Mouse (Mus musculus) limb, embryonic 10.5 days (tissue): ENCODE data around the gene 4930469K13Rik. TPM values are rescaled to one million over a fixed set of nuclear protein-coding genes. Genes with fewer than 3 reads are reported as not detected.

Source experiments
- DNase-seq: peaks from one replicate; pipeline ENCODE4 v3.0.0-alpha.2; 2017; ENCODE audit warnings: low spot score
- H3K27ac ChIP-seq: fragments of 300-500 bp; sonication (generic); 2 replicates; pipeline ENCODE4 v1.5.1; 2016; ENCODE audit warnings: mild to moderate bottlenecking
- H3K27me3 ChIP-seq: fragments of 300-500 bp; sonication (generic); 2 replicates; pipeline ENCODE4 v1.6.1; 2016; ENCODE audit warnings: low read depth, mild to moderate bottlenecking; ENCODE audit not compliant: poor library complexity, severe bottlenecking
- H3K36me3 ChIP-seq: fragments of 300-500 bp; sonication (generic); 2 replicates; pipeline ENCODE4 v1.6.1; 2016; ENCODE audit warnings: mild to moderate bottlenecking, moderate library complexity
- H3K4me1 ChIP-seq: fragments of 300-500 bp; sonication (generic); 2 replicates; pipeline ENCODE4 v1.6.1; 2016
- H3K4me3 ChIP-seq: fragments of 300-500 bp; sonication (generic); 2 replicates; pipeline ENCODE4 v1.5.1; 2016; ENCODE audit warnings: mild to moderate bottlenecking, moderate library complexity
- H3K9me3 ChIP-seq: fragments of 300-500 bp; sonication (generic); replicated peaks from 2 replicates; pipeline ENCODE4 v1.6.1; 2016; ENCODE audit warnings: mild to moderate bottlenecking
- WGBS: fragments of 180-500 bp; shearing (Covaris S2); methylation state at CpG from one replicate; pipeline ENCODE4 v1.1.7; 2016; 5-methylcytosine and 5-hydroxymethylcytosine counted together
- polyA plus RNA-seq: library from polyadenylated mRNA; unstranded; fragments of >200 nt; fragmentation: Nextera tagmentation; extraction: Ambion mirVana; gene quantifications from 2 replicates; pipeline ENCODE4 v1.2.1, GENCODE M21; 2016

The 4930469K13Rik gene
- polyA plus RNA-seq, 1 experiment from 2014 or later = not detected

- Histone ChIP-seq H3K4me1 (peaks cover 9% of the 10 kb centered on the region; the same call in 1 of the 2 replicates), H3K9me3 (no peaks in the 10 kb centered on the region), H3K27ac (no peak overlapping the region), H3K4me3 (no peak overlapping the region), H3K36me3 (no peaks in the 10 kb centered on the region), H3K27me3 (no peaks in the 10 kb centered on the region)
- 86% methylated on average over 5 of the region's 5 CpGs for WGBS
- DNase-seq = no peak
These were observed 141.7 kb downstream of the 4930469K13Rik start for GRCm38 (mm10) chr11:33956623-33957022.

DNA sequence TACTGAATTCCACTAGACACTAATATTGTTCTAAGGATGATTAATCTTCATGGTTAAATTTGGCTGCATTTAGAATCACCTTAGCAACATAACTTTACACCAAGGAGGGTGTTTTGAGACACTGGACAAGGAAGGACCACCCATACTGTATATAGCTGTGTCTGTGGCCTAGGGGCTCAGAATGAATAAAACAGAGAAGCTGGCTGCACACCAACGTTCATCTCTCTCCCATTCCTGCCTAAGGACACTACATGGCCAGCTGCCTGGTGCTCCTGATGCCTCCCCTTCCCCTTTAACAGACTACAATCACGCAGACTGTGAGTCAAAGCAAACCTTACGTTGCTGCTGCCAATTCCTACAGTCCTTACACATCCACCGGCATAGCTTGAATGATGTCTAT, 142.4 kb downstream of the 4930469K13Rik start:
- H3K36me3 ChIP-seq = no peaks in the 10 kb centered on the region
- peaks cover 12% of the 10 kb centered on the region; the same call in 1 of the 2 replicates for H3K4me1 ChIP-seq
- no peaks in the 10 kb centered on the region for H3K27me3 ChIP-seq
- no peak overlapping the region for H3K4me3 ChIP-seq
- H3K9me3 ChIP-seq = no peaks in the 10 kb centered on the region
- DNase-seq = no peak
- H3K27ac ChIP-seq = no peak overlapping the region
- WGBS = 78% methylated on average over 4 of the region's 4 CpGs

GRCm38 (mm10) chr11:33951684-33952625, 146.4 kb downstream of the 4930469K13Rik start:
- Histone ChIP-seq H3K36me3 (no peaks in the 10 kb centered on the region), H3K9me3 (no peaks in the 10 kb centered on the region), H3K27ac (peak overlapping the region; percentile 36; the same call in 1 of the 2 replicates), H3K4me1 (peaks cover 12% of the 10 kb centered on the region; the same call in 1 of the 2 replicates), H3K27me3 (no peaks in the 10 kb centered on the region), H3K4me3 (no peak overlapping the region)
- no peak for DNase-seq
- 89% methylated on average over 8 of the region's 8 CpGs for WGBS

DNA sequence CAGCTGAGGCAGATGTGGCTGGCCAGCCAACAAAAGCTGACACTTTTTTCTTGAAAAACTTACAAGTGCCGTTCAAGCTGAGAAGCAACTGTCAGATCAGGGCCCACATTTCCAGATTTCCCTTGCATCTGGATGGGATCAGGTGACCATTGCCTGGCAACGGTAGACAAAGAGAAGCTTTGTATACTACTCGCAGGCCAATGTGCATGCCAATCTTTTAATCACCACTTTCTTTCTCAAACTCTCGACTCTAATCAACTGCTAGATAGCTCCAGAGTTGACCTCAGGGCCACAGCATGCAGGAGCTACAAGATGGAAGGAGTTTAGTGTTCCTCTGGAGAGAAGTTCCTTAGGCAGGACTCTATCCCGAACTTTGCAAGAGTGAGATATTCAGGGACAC, 147.2 kb downstream of the 4930469K13Rik start:
- Histone ChIP-seq H3K9me3 (no peaks in the 10 kb centered on the region), H3K4me1 (peaks cover 12% of the 10 kb centered on the region; the same call in 1 of the 2 replicates), H3K27me3 (no peaks in the 10 kb centered on the region), H3K27ac (peak overlapping the region; percentile 46; the same call in 1 of the 2 replicates), H3K4me3 (no peak overlapping the region), H3K36me3 (no peaks in the 10 kb centered on the region)
- WGBS = 71% methylated on average over 5 of the region's 5 CpGs
- peak; percentile 44 for DNase-seq

- Histone ChIP-seq H3K9me3 (no peaks in the 10 kb centered on the region), H3K4me3 (no peak overlapping the region), H3K27me3 (no peaks in the 10 kb centered on the region), H3K4me1 (0 out of 2 replicates have a peak, but pooled peaks cover 2% of the 10 kb centered on the region), H3K27ac (no peak overlapping the region), H3K36me3 (no peaks in the 10 kb centered on the region)
- 85% methylated on average over 4 of the region's 4 CpGs for WGBS
- no peak for DNase-seq
These were observed 151.9 kb downstream of the 4930469K13Rik start for GRCm38 (mm10) chr11:33946501-33946900.

- H3K9me3 ChIP-seq = no peaks in the 10 kb centered on the region
- no peaks in the 10 kb centered on the region for H3K27me3 ChIP-seq
- WGBS = 81% methylated on average over 9 of the region's 9 CpGs
- H3K27ac ChIP-seq = no peak overlapping the region
- no peaks in the 10 kb centered on the region for H3K36me3 ChIP-seq
- no peak for DNase-seq
- no peaks in the 10 kb centered on the region for H3K4me1 ChIP-seq
- no peak overlapping the region for H3K4me3 ChIP-seq
These were observed 153.5 kb downstream of the 4930469K13Rik start for GRCm38 (mm10) chr11:33944786-33945328.

DNA sequence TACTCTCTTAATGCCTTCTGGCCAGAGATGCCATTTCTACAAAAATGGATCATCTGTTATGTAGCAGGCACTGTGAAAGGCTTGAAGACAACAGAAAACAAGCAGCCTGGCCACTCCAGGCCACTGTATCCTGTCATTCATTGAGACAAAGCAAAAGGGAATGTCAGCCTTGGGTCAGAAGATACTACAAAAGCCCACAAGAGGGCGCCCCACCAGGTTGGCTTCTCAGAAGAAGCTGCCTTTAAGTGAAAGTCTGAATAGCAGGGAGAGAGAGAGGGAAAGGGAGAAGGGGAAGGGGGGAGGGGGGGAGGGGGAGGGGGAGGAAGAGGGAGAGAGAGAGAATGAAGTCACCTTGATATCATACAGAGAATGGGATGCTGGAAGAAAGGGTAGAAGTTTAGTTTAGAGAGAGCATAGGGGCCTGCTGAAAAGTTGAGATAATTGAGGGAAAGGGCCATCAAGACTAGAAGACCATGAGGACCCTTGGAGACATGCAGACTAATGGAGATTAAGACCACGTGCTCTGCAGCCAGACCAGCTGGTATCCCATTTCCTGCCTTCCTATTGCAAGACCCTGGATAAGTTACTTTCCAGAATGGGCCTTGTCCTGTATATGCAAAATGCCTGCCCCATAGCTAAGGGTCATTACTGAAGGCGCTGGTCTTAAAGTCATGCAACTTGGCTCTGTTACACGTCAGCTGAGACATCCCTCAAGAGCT, 154.1 kb downstream of the 4930469K13Rik start:
- 65% methylated on average over 4 of the region's 4 CpGs for WGBS
- DNase-seq = peak; percentile 46
- Histone ChIP-seq H3K36me3 (no peaks in the 10 kb centered on the region), H3K4me1 (no peaks in the 10 kb centered on the region), H3K4me3 (no peak overlapping the region), H3K27ac (no peak overlapping the region), H3K27me3 (no peaks in the 10 kb centered on the region), H3K9me3 (no peaks in the 10 kb centered on the region)

DNA sequence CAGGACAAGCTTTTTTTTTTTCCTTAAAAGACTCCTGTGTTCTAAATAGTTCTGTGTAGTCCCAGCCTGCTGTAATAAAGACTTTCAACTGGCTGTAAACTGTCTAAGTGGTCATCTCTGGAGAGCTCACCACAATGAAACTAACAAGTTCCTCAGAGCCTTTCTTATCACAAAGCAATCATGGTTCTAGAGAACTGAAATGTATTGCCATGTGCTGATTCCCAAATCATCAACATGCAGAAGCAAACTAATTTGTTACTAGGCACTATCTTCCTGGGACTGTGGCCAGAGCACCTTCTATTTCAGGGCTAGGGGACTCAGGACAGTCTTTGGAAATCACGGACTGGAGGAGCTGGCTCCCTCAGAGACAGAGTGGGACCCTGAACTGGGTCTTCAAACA, 154.8 kb downstream of the 4930469K13Rik start:
- no peak overlapping the region for H3K27ac ChIP-seq
- H3K27me3 ChIP-seq = no peaks in the 10 kb centered on the region
- H3K36me3 ChIP-seq = no peaks in the 10 kb centered on the region
- WGBS = 58% methylated on average over 1 of the region's 1 CpGs
- H3K4me3 ChIP-seq = no peak overlapping the region
- peaks cover 5% of the 10 kb centered on the region; the same call in 1 of the 2 replicates for H3K4me1 ChIP-seq
- no peak for DNase-seq
- H3K9me3 ChIP-seq = no peaks in the 10 kb centered on the region

DNA sequence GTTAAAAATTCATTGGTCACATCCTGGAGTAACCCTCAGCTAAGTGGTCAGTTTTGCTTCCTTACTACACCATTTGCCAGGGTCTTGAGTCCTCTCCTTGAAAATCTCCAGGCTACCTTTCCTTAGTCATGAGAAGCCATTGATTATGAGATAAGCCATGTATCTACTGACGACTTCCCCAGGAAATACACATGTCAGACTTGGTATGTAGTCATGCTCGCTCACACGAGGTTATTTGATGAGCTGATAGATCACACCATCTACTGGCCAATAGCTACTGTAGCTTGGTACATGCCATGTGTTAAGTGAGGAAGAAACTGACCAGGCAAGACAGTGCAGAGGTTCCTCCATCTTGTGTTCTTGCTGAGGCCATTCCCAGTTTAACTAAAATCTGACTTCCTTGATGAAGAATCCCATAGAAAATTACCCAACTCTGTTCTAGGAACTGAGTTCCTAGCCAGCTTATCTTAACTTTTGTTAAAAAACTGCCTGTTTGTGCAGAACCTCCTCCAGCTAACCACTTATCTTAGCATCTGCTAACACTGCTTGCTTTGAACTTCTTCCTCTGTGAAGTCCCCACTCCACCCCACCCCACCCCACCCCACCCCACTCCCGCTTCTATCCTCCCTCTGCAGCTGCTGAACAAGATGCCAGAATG, 158.8 kb downstream of the 4930469K13Rik start:
- Histone ChIP-seq H3K9me3 (no peaks in the 10 kb centered on the region), H3K27me3 (no peaks in the 10 kb centered on the region), H3K4me3 (no peak overlapping the region), H3K27ac (no peak overlapping the region), H3K36me3 (no peaks in the 10 kb centered on the region), H3K4me1 (peaks cover 14% of the 10 kb centered on the region)
- WGBS = 84% methylated on average over 4 of the region's 4 CpGs
- DNase-seq = no peak

DNA sequence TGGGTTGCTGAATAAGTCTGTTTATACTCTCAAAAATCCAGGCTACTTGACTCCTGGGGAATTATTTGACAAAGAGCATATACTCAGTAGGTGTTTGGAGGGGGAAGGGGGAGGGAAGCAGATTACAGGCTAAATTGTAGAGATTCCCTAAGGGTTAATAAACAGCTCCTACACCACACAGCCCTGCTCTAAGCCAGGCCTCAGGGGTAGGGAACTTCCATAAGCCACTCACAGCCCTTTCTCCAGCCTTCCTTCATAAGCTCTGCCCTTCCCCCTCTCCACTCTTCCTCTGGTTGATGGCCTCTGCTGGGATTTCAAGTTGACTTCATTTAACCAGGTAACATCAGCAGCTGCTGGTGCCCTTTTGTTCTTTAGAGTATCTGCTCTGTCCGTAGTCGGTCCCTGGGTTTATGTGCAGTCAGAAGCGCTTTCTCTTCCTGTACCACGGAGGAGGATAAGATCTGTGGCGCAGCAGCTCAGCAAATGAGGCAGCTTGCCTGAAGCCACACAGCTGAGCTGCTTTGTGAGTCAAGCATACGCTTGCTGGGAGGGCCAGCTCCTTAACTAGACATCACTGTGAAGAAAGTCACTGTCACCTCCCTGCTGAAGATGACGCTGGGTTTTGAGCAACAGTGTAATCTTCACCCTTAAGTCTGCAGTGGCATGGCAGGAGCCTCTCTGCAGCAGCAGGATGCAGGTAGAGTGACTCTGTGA, 159.6 kb downstream of the 4930469K13Rik start:
- Histone ChIP-seq H3K4me3 (no peak overlapping the region), H3K4me1 (peaks cover 14% of the 10 kb centered on the region), H3K36me3 (no peaks in the 10 kb centered on the region), H3K27ac (0 out of 2 replicates have a peak overlapping the region, but pooled peaks have one; percentile 1), H3K9me3 (no peaks in the 10 kb centered on the region), H3K27me3 (no peaks in the 10 kb centered on the region)
- 58% methylated on average over 7 of the region's 7 CpGs for WGBS
- DNase-seq = no peak

DNA sequence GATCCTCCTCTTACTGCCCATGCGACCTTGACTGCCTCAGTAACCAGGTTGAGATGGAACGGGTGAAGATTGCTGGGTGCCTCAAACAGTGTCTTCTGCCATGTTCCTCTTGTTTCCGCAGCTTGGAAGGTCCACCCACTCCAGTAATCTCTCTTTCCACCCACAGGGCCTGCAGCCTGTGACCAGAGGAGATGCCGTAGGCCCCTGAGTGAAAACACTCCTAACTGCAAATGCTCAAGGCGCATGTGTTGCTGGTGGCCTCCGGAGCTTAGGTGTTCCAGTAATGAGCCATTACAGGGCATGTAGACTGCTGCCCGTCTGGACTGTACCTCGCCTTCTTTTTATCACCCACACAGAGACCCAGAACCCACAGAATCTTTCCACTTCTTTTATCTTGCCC, 160.7 kb downstream of the 4930469K13Rik start:
- 79% methylated on average over 8 of the region's 8 CpGs for WGBS

DNA sequence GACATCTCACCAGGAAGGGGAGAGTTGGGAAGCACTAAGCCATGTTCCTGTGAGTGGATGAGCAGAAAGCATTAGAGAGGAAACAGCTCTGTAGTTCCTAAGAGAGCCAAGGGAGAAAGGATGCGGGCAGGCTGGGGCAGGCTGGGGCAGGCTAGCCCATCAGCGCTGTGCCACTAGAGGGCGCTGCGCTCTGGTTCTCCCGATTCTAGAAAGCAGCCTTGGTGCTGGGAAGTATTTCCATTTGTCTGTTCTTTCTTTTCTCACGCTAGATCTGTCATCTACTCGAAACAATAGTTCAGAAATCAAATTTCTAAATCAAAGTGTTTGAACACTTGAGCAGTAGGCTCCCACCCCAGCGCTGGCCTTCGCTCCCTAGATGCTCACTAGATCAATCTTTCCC, 164.1 kb downstream of the 4930469K13Rik start:
- H3K9me3 ChIP-seq = no peaks in the 10 kb centered on the region
- WGBS = 60% methylated on average over 9 of the region's 9 CpGs
- H3K27ac ChIP-seq = no peak overlapping the region
- DNase-seq = no peak
- H3K4me1 ChIP-seq = peaks cover 32% of the 10 kb centered on the region
- no peak overlapping the region for H3K4me3 ChIP-seq
- no peaks in the 10 kb centered on the region for H3K36me3 ChIP-seq
- no peaks in the 10 kb centered on the region for H3K27me3 ChIP-seq

More for the DNA sequence above, 160.7 kb downstream of the 4930469K13Rik start:
- Histone ChIP-seq H3K4me1 (peaks cover 18% of the 10 kb centered on the region), H3K4me3 (no peak overlapping the region), H3K27ac (no peak overlapping the region), H3K36me3 (no peaks in the 10 kb centered on the region), H3K9me3 (no peaks in the 10 kb centered on the region), H3K27me3 (no peaks in the 10 kb centered on the region)
- DNase-seq = no peak
